Mouse (Mus musculus): ENCODE results near the gene Mug2. TPM values are rescaled to one million over a fixed set of nuclear protein-coding genes. Genes with fewer than 3 reads are reported as not detected.
"Not testable (repeated sequence)": the region's sequence is repeated elsewhere in the genome, so short reads cannot be mapped to it uniquely, and the experiment has no call there.

Gene Mug2
- polyA plus RNA-seq (2015; fragmentation: Nextera tagmentation; extraction: Ambion mirVana), result not detected in 2 replicates

- H3K36me3 ChIP-seq; ATAC-seq (replicated peaks; ENCODE audit: insufficient number of reproducible peaks, insufficient read depth, low FRiP score, low read depth): not testable (repeated sequence)
- WGBS, result no CpG with 5 or more reads among the region's 3 CpGs
These were observed at the start of gene Mug2 for GRCm38 (mm10) chr6:122006461-122006860. Mug2 (plus strand) TSS chr6:122006761.

GRCm38 (mm10) chr6:121957803-121958349 lies 48.7 kb upstream of the Mug2 start:
- H3K27ac ChIP-seq; H3K9me3 ChIP-seq (replicated peaks); H3K27me3 ChIP-seq; ATAC-seq (replicated peaks; ENCODE audit: insufficient number of reproducible peaks, insufficient read depth, low FRiP score, low read depth); H3K36me3 ChIP-seq; H3K4me2 ChIP-seq; H3K4me1 ChIP-seq (replicated peaks); H3K9ac ChIP-seq; H3K4me3 ChIP-seq: not testable (repeated sequence)
- WGBS, result 85% methylated on average over 16 of the region's 16 CpGs

More at GRCm38 (mm10) chr6:122006461-122006860, at the start of gene Mug2:
- H3K27me3 ChIP-seq; H3K4me1 ChIP-seq (replicated peaks); H3K9me3 ChIP-seq (replicated peaks); H3K9ac ChIP-seq; H3K4me2 ChIP-seq; H3K27ac ChIP-seq; H3K4me3 ChIP-seq: not testable (repeated sequence)

DNA sequence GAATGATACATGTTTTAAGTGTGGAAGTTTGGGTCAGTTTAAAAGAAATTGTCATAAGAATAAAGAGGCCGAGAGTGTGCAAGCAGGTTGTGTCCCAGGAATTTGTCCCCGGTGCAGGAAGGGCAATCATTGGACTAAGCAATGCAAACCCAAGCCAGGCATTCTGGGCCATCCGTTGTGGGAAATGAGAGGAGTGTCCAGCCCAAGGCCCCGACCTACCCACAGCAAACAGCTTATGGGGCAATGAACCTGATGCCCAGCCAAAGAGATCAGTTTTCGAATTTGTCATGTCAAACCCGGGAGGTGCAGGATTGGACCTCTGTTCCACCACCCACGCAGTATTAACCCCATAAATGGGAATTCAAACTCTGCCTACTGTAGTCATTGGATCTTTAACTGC lies 30.9 kb upstream of the Mug2 start:
- Histone ChIP-seq H3K4me2 (no peak overlapping the region), H3K9me3 (replicated peaks) (no peaks in the 10 kb centered on the region; the same call in 1 of the 2 replicates), H3K9ac (no peak overlapping the region), H3K36me3 (no peaks in the 10 kb centered on the region), H3K4me1 (replicated peaks) (no peaks in the 10 kb centered on the region), H3K27ac (no peak overlapping the region), H3K4me3 (no peak overlapping the region), H3K27me3 (no peaks in the 10 kb centered on the region)
- 70% methylated on average over 7 of the region's 7 CpGs for WGBS
- no peak for ATAC-seq (replicated peaks; ENCODE audit: insufficient number of reproducible peaks, insufficient read depth, low FRiP score, low read depth)

DNA sequence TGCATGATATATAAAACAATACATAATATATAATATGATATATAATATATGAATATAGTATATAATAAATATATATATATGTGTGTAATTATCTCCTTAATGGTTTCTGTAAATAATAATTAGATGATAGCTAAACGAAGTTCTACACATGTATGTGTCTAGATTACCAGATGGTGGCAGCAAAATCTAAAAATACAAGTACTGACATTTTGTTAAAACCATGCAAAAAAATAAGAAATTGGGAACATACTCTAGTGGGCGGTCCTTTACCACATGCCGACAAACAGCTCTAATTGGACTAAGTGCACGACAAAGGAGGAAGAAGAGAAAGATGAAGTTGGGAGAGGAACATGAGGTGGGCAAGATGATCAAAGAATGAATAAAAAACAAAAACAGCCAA lies 94.3 kb downstream of the Mug2 start:
- Histone ChIP-seq H3K4me3 (no peak overlapping the region), H3K36me3 (no peaks in the 10 kb centered on the region), H3K4me1 (replicated peaks) (no peaks in the 10 kb centered on the region), H3K9ac (no peak overlapping the region), H3K27me3 (no peaks in the 10 kb centered on the region), H3K9me3 (replicated peaks) (no peaks in the 10 kb centered on the region), H3K27ac (no peak overlapping the region), H3K4me2 (no peak overlapping the region)
- no peak for ATAC-seq (replicated peaks; ENCODE audit: insufficient number of reproducible peaks, insufficient read depth, low FRiP score, low read depth)
- WGBS, result 76% methylated on average over 4 of the region's 4 CpGs

DNA sequence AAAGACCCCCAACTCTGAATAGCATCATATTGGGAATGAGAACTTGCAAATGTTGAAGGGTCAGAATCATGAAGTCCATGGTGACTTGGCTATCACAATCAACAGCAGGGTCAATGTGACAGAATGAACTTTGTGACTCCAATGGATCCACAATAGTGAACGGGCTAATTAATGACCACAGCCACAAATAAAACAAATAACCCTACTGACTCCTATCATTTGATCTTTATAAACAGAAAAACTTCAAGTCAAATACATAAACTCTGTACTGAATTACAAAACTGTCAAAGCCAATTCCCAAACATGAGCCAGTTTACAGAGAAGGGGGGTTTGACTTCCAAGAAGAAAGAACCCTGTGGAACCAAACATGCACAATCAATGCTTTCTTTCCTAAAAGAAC lies 95.1 kb downstream of the Mug2 start:
- Histone ChIP-seq H3K9ac (no peak overlapping the region), H3K4me3 (no peak overlapping the region), H3K27ac (no peak overlapping the region), H3K4me1 (replicated peaks) (no peaks in the 10 kb centered on the region), H3K9me3 (replicated peaks) (no peaks in the 10 kb centered on the region), H3K36me3 (no peaks in the 10 kb centered on the region), H3K4me2 (no peak overlapping the region), H3K27me3 (no peaks in the 10 kb centered on the region)
- 40% methylated on average over 1 of the region's 1 CpGs for WGBS
- no peak for ATAC-seq (replicated peaks; ENCODE audit: insufficient number of reproducible peaks, insufficient read depth, low FRiP score, low read depth)

- 90% methylated on average over 24 of the region's 24 CpGs for whole genome bisulfite sequencing
- Histone ChIP-seq H3K27ac (no peak overlapping the region), H3K4me3 (no peak overlapping the region), H3K36me3 (no peaks in the 10 kb centered on the region), H3K4me2 (no peak overlapping the region), H3K4me1 (replicated peaks) (no peaks in the 10 kb centered on the region), H3K9ac (no peak overlapping the region), H3K9me3 (replicated peaks) (no peaks in the 10 kb centered on the region; the same call in 1 of the 2 replicates), H3K27me3 (no peaks in the 10 kb centered on the region)
- ATAC-seq (replicated peaks; ENCODE audit: insufficient number of reproducible peaks, insufficient read depth, low FRiP score, low read depth), result no peak; the same call in 1 of the 2 replicates
These were observed 110.4 kb downstream of the Mug2 start for GRCm38 (mm10) chr6:122116963-122117362.

DNA sequence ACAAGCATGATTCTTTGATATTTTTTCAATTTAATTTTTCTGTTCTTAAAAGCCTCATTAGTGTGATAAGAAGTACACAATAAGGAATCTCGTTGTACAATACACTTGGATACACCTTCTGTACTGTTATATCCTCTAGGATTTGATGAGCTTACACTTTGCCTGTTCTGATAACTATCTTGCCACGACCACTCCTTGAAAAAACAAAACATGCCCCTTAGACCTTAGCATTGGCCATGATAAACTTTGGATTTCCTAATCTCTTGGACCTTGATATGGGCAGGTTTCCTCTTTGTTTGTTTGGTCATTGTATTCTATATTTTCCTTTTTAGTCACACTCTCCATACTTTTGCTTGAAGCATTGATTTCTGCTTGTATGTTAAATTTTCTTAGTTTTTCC lies 123.0 kb downstream of the Mug2 start:
- Histone ChIP-seq H3K4me3 (no peak overlapping the region), H3K27ac (no peak overlapping the region), H3K9me3 (replicated peaks) (no peaks in the 10 kb centered on the region), H3K9ac (no peak overlapping the region), H3K4me2 (no peak overlapping the region), H3K27me3 (no peaks in the 10 kb centered on the region), H3K36me3 (no peaks in the 10 kb centered on the region), H3K4me1 (replicated peaks) (no peaks in the 10 kb centered on the region)
- ATAC-seq (replicated peaks; ENCODE audit: insufficient number of reproducible peaks, insufficient read depth, low FRiP score, low read depth), result no peak
- WGBS, result 39% methylated on average over 2 of the region's 2 CpGs

Other genes with a start within 250 kb of the Mug2 start
- 0.05 and 0.11 TPM in 2 replicates for gene Mug1, start 168.2 kb upstream of the Mug2 start, polyA plus RNA-seq (2015; fragmentation: Nextera tagmentation; extraction: Ambion mirVana)